Mouse (Mus musculus) neural tube, embryonic 13.5 days (tissue): Measurements from ENCODE around the gene Olfr523. TPM values are rescaled to one million over a fixed set of nuclear protein-coding genes. Genes with fewer than 3 reads are reported as not detected.

Source experiments
- ATAC-seq: fragments of 200-750 bp; cut with Nextera tagmentation; 2 replicates; pipeline ENCODE4 v1.8.0; 2017; ENCODE audit warnings: low read depth, mild to moderate bottlenecking, moderate TSS enrichment, moderate library complexity
- H3K27ac ChIP-seq: fragments of 300-500 bp; sonication (generic); replicated peaks from 2 replicates; pipeline ENCODE4 v1.5.1; 2015; ENCODE audit warnings: moderate library complexity, mild to moderate bottlenecking, inconsistent platforms
- H3K27me3 ChIP-seq: fragments of 300-500 bp; sonication (generic); 2 replicates; pipeline ENCODE4 v1.6.1; 2015; ENCODE audit warnings: mild to moderate bottlenecking, inconsistent platforms
- H3K36me3 ChIP-seq: fragments of 300-500 bp; sonication (generic); 2 replicates; pipeline ENCODE4 v1.6.1; 2015; ENCODE audit warnings: mild to moderate bottlenecking, inconsistent platforms
- H3K4me1 ChIP-seq: fragments of 300-500 bp; sonication (generic); replicated peaks from 2 replicates; pipeline ENCODE4 v1.6.1; 2015; ENCODE audit warnings: inconsistent platforms
- H3K4me2 ChIP-seq: fragments of 300-500 bp; sonication (generic); 2 replicates; pipeline ENCODE4 v1.6.1; 2015; ENCODE audit warnings: inconsistent platforms, mild to moderate bottlenecking, moderate library complexity
- H3K4me3 ChIP-seq: fragments of 300-500 bp; sonication (generic); 2 replicates; pipeline ENCODE4 v1.5.1; 2015; ENCODE audit warnings: mild to moderate bottlenecking, inconsistent platforms
- H3K9ac ChIP-seq: fragments of 300-500 bp; sonication (generic); 2 replicates; pipeline ENCODE4 v1.6.1; 2015; ENCODE audit warnings: moderate library complexity, mild to moderate bottlenecking, inconsistent platforms
- H3K9me3 ChIP-seq: fragments of 300-500 bp; sonication (generic); 2 replicates; pipeline ENCODE4 v1.6.1; 2016; ENCODE audit warnings: inconsistent platforms
- WGBS: fragments of 180-500 bp; shearing (Covaris S2); methylation state at CpG from one replicate; pipeline ENCODE4 v1.1.7; 2015; 5-methylcytosine and 5-hydroxymethylcytosine counted together
- polyA plus RNA-seq: library from polyadenylated mRNA; unstranded; fragments of >200 nt; fragmentation: Nextera tagmentation; extraction: Ambion mirVana; gene quantifications from 2 replicates; pipeline ENCODE4 v1.2.1, GENCODE M21; 2015

Gene Olfr523
- polyA plus RNA-seq, 1 experiment from 2014 or later: not detected

GRCm38 (mm10) chr7:140186646-140187620 lies 13.9 kb downstream of the Olfr523 start:
- Histone ChIP-seq H3K9ac (no peak overlapping the region), H3K4me1 (no peaks in the 10 kb centered on the region), H3K36me3 (no peaks in the 10 kb centered on the region), H3K27me3 (no peaks in the 10 kb centered on the region), H3K4me3 (no peak overlapping the region), H3K9me3 (no peaks in the 10 kb centered on the region), H3K27ac (no peak overlapping the region), H3K4me2 (no peak overlapping the region)
- no peak for ATAC-seq
- 67% methylated on average over 18 of the region's 18 CpGs for WGBS

GRCm38 (mm10) chr7:140187721-140188390 lies 14.8 kb downstream of the Olfr523 start:
- 82% methylated on average over 7 of the region's 7 CpGs for WGBS
- no peak for ATAC-seq

GRCm38 (mm10) chr7:140188391-140189328 lies 15.6 kb downstream of the Olfr523 start:
- H3K4me3 ChIP-seq: no peak overlapping the region
- H3K27me3 ChIP-seq: no peaks in the 10 kb centered on the region
- H3K4me1 ChIP-seq: no peaks in the 10 kb centered on the region
- WGBS: 59% methylated on average over 4 of the region's 4 CpGs
- ATAC-seq: no peak
- H3K27ac ChIP-seq: no peak overlapping the region
- H3K4me2 ChIP-seq: no peak overlapping the region
- H3K9me3 ChIP-seq: no peaks in the 10 kb centered on the region
- no peak overlapping the region for H3K9ac ChIP-seq
- H3K36me3 ChIP-seq: no peaks in the 10 kb centered on the region

More at GRCm38 (mm10) chr7:140187721-140188390, 14.8 kb downstream of the Olfr523 start:
- no peak overlapping the region for H3K9ac ChIP-seq
- H3K36me3 ChIP-seq: no peaks in the 10 kb centered on the region
- no peaks in the 10 kb centered on the region for H3K27me3 ChIP-seq
- H3K4me2 ChIP-seq: no peak overlapping the region
- no peaks in the 10 kb centered on the region for H3K9me3 ChIP-seq
- no peak overlapping the region for H3K4me3 ChIP-seq
- H3K4me1 ChIP-seq: no peaks in the 10 kb centered on the region
- H3K27ac ChIP-seq: no peak overlapping the region

- Histone ChIP-seq H3K4me1 (no peaks in the 10 kb centered on the region), H3K4me3 (no peak overlapping the region), H3K9me3 (no peaks in the 10 kb centered on the region), H3K27me3 (no peaks in the 10 kb centered on the region), H3K36me3 (no peaks in the 10 kb centered on the region), H3K27ac (no peak overlapping the region), H3K9ac (no peak overlapping the region), H3K4me2 (no peak overlapping the region)
- no peak for ATAC-seq
- WGBS: 83% methylated on average over 1 of the region's 1 CpGs
These were observed 17.4 kb downstream of the Olfr523 start for GRCm38 (mm10) chr7:140190435-140190834.

- Histone ChIP-seq H3K27me3 (no peaks in the 10 kb centered on the region), H3K9ac (no peak overlapping the region), H3K27ac (no peak overlapping the region), H3K4me3 (no peak overlapping the region), H3K4me1 (no peaks in the 10 kb centered on the region), H3K4me2 (no peak overlapping the region), H3K9me3 (no peaks in the 10 kb centered on the region), H3K36me3 (no peaks in the 10 kb centered on the region)
- WGBS: 65% methylated on average over 2 of the region's 2 CpGs
- no peak for ATAC-seq
These were observed 19.4 kb downstream of the Olfr523 start for GRCm38 (mm10) chr7:140192445-140192844.

GRCm38 (mm10) chr7:140192851-140193250 lies 19.8 kb downstream of the Olfr523 start:
- H3K9ac ChIP-seq: no peak overlapping the region
- ATAC-seq: no peak
- H3K27me3 ChIP-seq: no peaks in the 10 kb centered on the region
- H3K27ac ChIP-seq: no peak overlapping the region
- H3K4me1 ChIP-seq: no peaks in the 10 kb centered on the region
- no peak overlapping the region for H3K4me2 ChIP-seq
- WGBS: 79% methylated on average over 2 of the region's 2 CpGs
- H3K36me3 ChIP-seq: no peaks in the 10 kb centered on the region
- no peaks in the 10 kb centered on the region for H3K9me3 ChIP-seq
- H3K4me3 ChIP-seq: no peak overlapping the region

GRCm38 (mm10) chr7:140194031-140194430 lies 21.0 kb downstream of the Olfr523 start:
- ATAC-seq: no peak

GRCm38 (mm10) chr7:140196002-140196401 lies 23.0 kb downstream of the Olfr523 start:
- no peaks in the 10 kb centered on the region for H3K36me3 ChIP-seq
- no peaks in the 10 kb centered on the region for H3K27me3 ChIP-seq
- H3K9me3 ChIP-seq: no peaks in the 10 kb centered on the region
- H3K4me1 ChIP-seq: no peaks in the 10 kb centered on the region
- H3K4me2 ChIP-seq: no peak overlapping the region
- no peak overlapping the region for H3K4me3 ChIP-seq
- no peak for ATAC-seq
- no peak overlapping the region for H3K27ac ChIP-seq
- H3K9ac ChIP-seq: no peak overlapping the region
- 82% methylated on average over 8 of the region's 8 CpGs for WGBS

More at GRCm38 (mm10) chr7:140194031-140194430, 21.0 kb downstream of the Olfr523 start:
- H3K9me3 ChIP-seq: no peaks in the 10 kb centered on the region
- H3K27me3 ChIP-seq: no peaks in the 10 kb centered on the region
- 95% methylated on average over 4 of the region's 4 CpGs for WGBS
- H3K4me2 ChIP-seq: no peak overlapping the region
- H3K4me1 ChIP-seq: no peaks in the 10 kb centered on the region
- H3K4me3 ChIP-seq: no peak overlapping the region
- H3K27ac ChIP-seq: no peak overlapping the region
- H3K36me3 ChIP-seq: no peaks in the 10 kb centered on the region
- no peak overlapping the region for H3K9ac ChIP-seq

- Histone ChIP-seq H3K4me1 (no peaks in the 10 kb centered on the region), H3K9ac (no peak overlapping the region), H3K27me3 (no peaks in the 10 kb centered on the region), H3K9me3 (no peaks in the 10 kb centered on the region), H3K36me3 (no peaks in the 10 kb centered on the region), H3K4me3 (no peak overlapping the region), H3K27ac (no peak overlapping the region), H3K4me2 (no peak overlapping the region)
- WGBS: 90% methylated on average over 4 of the region's 4 CpGs
- ATAC-seq: no peak
These were observed 28.1 kb downstream of the Olfr523 start for GRCm38 (mm10) chr7:140201090-140201489.

GRCm38 (mm10) chr7:140205864-140206263 lies 32.8 kb downstream of the Olfr523 start, which contains the start of gene Olfr524:
Gene Olfr524 (minus strand): TSS chr7:140205964.
- H3K9ac ChIP-seq: no peak within 1 kb of the TSS
- no peak for ATAC-seq
- no peak within 1 kb of the TSS for H3K4me3 ChIP-seq
- no peaks in the 10 kb centered on the region for H3K4me1 ChIP-seq
- no peak within 1 kb of the TSS for H3K4me2 ChIP-seq
- no peaks in the 10 kb centered on the region for H3K9me3 ChIP-seq
- no peak within 1 kb of the TSS for H3K27ac ChIP-seq
- H3K27me3 ChIP-seq: no peaks in the 10 kb centered on the region
- H3K36me3 ChIP-seq: no peaks in the 10 kb centered on the region

GRCm38 (mm10) chr7:140206904-140207303 lies 33.9 kb downstream of the Olfr523 start:
- Histone ChIP-seq H3K9ac (no peak overlapping the region), H3K4me1 (no peaks in the 10 kb centered on the region), H3K36me3 (no peaks in the 10 kb centered on the region), H3K4me2 (no peak overlapping the region), H3K27me3 (no peaks in the 10 kb centered on the region), H3K9me3 (no peaks in the 10 kb centered on the region), H3K27ac (no peak overlapping the region), H3K4me3 (no peak overlapping the region)
- 92% methylated on average over 3 of the region's 3 CpGs for WGBS
- ATAC-seq: no peak
